Mouse (Mus musculus) urinary bladder, postnatal 36 days (tissue): ENCODE measurements around the gene Slc25a53.
"Not testable (repeated sequence)": the region's sequence is repeated elsewhere in the genome, so short reads cannot be mapped to it uniquely, and the experiment has no call there.

Source experiments
- DNase-seq, 2 experiments: peaks; one replicate each; pipeline ENCODE4 v3.0.0; 2022; ENCODE audit warnings: low spot score in 2 of 2, mixed read lengths in 1 of 2

Gene Slc25a53

DNA sequence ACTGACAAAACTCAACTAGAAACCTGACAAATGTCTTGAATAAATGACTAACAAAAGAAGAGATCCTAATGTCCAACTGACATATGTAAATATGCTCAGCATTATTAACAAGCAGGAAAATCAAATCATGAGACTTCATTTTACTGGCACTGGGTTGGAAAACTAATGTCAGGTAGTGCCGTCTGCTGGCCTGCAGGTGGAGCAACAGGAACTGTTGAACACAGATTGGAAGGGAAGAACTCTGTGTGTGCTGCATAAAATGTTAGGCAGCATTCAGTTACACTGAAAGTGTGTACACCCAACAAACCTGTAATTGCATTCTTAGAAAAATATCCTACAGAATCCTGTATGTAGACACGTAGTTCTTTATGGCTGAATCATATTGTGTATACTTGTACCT lies 78.4 kb downstream of the Slc25a53 start:
- DNase-seq, result no peak

GRCm38 (mm10) chrX:136958300-136958699 lies 79.8 kb downstream of the Slc25a53 start:
- not testable (repeated sequence) for DNase-seq

DNA sequence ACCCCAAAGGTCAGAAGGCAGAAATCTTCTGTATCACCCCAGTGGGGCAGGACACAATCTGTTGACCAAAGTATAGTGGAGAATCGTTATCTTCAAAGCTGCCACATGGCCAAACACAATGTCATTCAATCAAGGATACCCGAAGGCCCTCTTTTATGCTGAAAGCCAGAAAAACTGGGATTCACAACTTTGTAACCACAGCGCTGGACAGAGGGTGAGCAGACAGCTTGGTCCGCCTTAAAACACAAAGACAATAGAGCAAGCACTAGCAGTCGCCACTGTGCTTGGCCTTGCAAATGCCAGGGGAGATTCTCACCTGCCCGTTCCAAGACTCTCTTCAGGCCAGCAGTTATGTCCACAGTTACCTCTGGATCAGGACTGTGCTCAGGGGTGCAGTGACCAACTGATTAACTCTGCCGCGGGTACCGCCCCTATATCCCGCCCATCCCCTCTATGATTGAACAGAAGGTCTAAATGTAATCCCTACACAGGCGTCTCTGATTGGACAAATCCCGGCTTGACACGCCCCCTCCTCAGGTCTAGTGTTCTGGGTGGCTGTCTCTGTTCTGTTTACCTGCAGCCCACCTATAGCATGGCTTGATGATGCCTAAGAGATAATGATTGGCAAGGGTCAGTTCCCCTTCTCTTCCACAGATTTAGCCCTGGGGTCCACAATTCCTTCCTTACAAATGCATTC lies 80.4 kb downstream of the Slc25a53 start:
- peak in 1 of 2 experiments; percentile 61 for DNase-seq

- no peak for DNase-seq
These were observed 100.1 kb downstream of the Slc25a53 start for GRCm38 (mm10) chrX:136937985-136938384.
